Mouse (Mus musculus) erythroblast, embryonic 14.5 days (primary cell): ENCODE results near the gene Slc4a5.

Source experiments
- GATA1 ChIP-seq: IDR thresholded peaks from 2 replicates; pipeline ENCODE4 v1.6.1; 2012; ENCODE audit warnings: low read length, inconsistent platforms, mixed read lengths
- TAL1 ChIP-seq: IDR thresholded peaks from 3 replicates; pipeline ENCODE4 v1.6.1; 2012; ENCODE audit warnings: low read length, inconsistent platforms, mixed read lengths

GRCm38 (mm10) chr6:83327591-83328190, 108.1 kb downstream of the Slc4a5 start:
- TF ChIP-seq TAL1 = no peak
- TF ChIP-seq GATA1 = no peak
